Mouse (Mus musculus): ENCODE data around the gene Nlgn1. TPM values are rescaled to one million over a fixed set of nuclear protein-coding genes. Genes with fewer than 3 reads are reported as not detected.
"Not testable (repeated sequence)": the region's sequence is repeated elsewhere in the genome, so short reads cannot be mapped to it uniquely, and the experiment has no call there.

The Nlgn1 gene
- polyA plus RNA-seq, 1 experiment from 2014 or later = 5.8 TPM

DNA sequence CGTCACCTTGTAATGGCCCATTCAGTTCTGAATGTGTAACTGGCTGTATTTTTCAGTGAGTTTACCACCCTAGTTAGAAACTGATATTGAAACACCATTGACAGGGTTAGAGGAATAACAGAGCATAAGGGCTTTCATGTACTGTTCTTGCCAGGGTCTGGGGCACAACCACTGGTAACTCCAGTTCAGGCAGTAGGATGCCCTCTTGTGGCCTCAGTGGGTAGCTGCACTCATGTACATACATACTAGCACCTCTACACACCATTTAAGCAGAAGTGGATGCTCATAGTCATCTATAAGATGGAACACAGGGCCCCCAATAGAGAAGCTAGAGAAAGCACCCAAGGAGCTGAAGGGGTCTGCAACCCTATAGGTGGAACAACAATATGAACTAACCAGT is 773.7 kb downstream of the Nlgn1 start:
- ATAC-seq (ENCODE audit: low FRiP score); H3K9ac ChIP-seq (ENCODE audit: low read depth, low read length); H3K4me2 ChIP-seq (replicated peaks; ENCODE audit: low read depth, low read length); H3K27me3 ChIP-seq (ENCODE audit: control insufficient read depth, insufficient read depth, low read length); DNase-seq (ENCODE audit: low spot score); H3K4me1 ChIP-seq (replicated peaks; ENCODE audit: control insufficient read depth, insufficient read depth, low read length); H3K4me3 ChIP-seq (ENCODE audit: low read depth, low read length); H3K27ac ChIP-seq (ENCODE audit: low read depth, low read length); H3K9me3 ChIP-seq (ENCODE audit: control insufficient read depth, low read length); H3K36me3 ChIP-seq (ENCODE audit: control insufficient read depth, insufficient read depth, low read length): not testable (repeated sequence)
- WGBS = 97% methylated on average over 1 of the region's 1 CpGs

DNA sequence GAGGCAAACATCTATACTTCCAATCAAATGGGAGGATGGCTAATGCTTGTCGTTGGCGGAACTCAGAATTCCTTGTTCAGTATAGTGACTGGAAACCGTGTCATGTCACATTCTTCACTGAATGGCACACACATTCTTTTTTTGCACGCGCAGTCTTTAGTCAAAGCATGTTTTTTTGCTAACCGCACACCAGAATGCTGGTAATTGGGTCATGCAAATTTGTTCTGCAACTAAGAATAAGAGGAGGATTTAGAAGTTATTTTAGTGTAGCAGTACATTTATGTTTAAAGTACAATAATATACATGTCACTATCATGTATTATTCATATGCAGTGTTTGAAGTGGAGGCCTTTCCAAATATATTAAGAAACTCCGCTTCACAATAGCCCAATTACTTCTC is 783.2 kb downstream of the Nlgn1 start:
- H3K4me3 ChIP-seq (ENCODE audit: low read depth, low read length); ATAC-seq (ENCODE audit: low FRiP score); H3K9me3 ChIP-seq (ENCODE audit: control insufficient read depth, low read length); H3K4me1 ChIP-seq (replicated peaks; ENCODE audit: control insufficient read depth, insufficient read depth, low read length); H3K36me3 ChIP-seq (ENCODE audit: control insufficient read depth, insufficient read depth, low read length); H3K27ac ChIP-seq (ENCODE audit: low read depth, low read length); H3K9ac ChIP-seq (ENCODE audit: low read depth, low read length); H3K27me3 ChIP-seq (ENCODE audit: control insufficient read depth, insufficient read depth, low read length); H3K4me2 ChIP-seq (replicated peaks; ENCODE audit: low read depth, low read length); DNase-seq (ENCODE audit: low spot score): not testable (repeated sequence)
- 88% methylated on average over 3 of the region's 7 CpGs for WGBS

DNA sequence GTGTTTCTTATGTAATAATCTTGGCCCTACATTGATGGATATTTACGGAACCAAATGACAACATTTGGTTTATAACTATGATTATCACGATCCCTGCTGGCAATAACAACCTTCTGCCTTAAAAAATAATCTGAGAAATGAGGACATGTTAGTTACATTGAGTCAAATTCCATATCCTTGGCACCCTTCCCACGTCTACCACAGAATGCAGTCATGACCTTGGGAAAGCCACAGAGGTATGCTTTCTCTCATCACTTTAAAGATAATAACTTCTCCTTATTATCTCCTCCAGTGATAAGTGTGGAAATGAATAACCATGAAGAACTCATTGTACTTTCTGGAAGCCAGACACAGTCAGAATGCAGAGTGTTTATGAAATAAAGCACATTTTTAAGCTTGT is 808.0 kb downstream of the Nlgn1 start:
- H3K9ac ChIP-seq (ENCODE audit: low read depth, low read length); ATAC-seq (ENCODE audit: low FRiP score); H3K27ac ChIP-seq (ENCODE audit: low read depth, low read length); H3K4me3 ChIP-seq (ENCODE audit: low read depth, low read length); H3K9me3 ChIP-seq (ENCODE audit: control insufficient read depth, low read length); H3K4me1 ChIP-seq (replicated peaks; ENCODE audit: control insufficient read depth, insufficient read depth, low read length); DNase-seq (ENCODE audit: low spot score); H3K27me3 ChIP-seq (ENCODE audit: control insufficient read depth, insufficient read depth, low read length); H3K4me2 ChIP-seq (replicated peaks; ENCODE audit: low read depth, low read length); H3K36me3 ChIP-seq (ENCODE audit: control insufficient read depth, insufficient read depth, low read length): not testable (repeated sequence)
- WGBS = 77% methylated on average over 1 of the region's 3 CpGs

DNA sequence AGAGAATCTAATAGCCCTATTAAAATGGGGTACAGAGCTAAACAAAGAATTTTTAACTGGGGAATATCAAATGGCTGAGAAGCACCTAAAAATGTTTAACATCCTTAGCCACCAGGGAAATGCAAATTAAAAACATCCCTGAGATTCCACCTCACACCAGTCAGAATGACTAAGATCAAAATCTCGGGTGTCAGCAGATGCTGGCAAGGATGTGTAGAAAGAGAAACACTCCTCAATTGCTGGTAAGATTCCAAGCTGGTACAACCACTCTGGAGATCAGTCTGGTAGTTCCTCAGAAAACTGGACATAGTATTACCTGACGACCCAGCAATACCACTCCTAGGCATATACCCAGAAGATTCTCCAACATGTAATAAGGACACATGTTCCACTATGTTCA is 869.2 kb downstream of the Nlgn1 start:
- ATAC-seq (ENCODE audit: low FRiP score) = no peak
- H3K9me3 ChIP-seq (ENCODE audit: control insufficient read depth, low read length) = no peaks in the 10 kb centered on the region
- WGBS = 79% methylated on average over 2 of the region's 2 CpGs

DNA sequence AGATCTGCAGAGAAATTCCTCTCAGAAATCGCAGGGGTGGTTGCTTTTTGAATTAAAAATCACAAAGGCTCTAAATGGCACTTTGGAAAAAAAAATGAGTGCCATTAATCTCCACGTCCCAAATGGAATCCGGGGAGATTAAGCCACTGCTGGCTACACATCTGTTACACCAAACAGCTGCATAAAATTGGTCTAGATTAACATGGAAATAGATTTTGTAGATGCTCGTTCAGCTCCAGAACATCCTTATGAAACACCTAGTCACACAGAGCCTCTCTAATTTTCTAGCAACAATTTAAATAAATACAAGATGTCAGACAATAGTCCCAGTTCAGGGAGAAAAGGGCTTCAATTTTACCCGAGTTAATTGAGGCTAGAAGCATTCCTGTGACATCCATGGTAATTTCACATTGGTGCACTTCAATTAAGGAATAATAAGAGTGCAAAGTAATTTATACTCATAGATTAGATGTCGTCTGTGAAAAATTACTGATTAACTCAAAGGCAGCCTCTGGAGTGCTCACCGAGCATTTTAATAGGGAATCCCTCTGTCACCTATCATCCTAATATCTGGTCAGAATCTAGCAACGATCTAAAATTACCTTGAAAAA is 875.9 kb downstream of the Nlgn1 start:
- ATAC-seq (ENCODE audit: low FRiP score) (peak; percentile 69; the same call in 1 of the 2 replicates), DNase-seq (ENCODE audit: low spot score) (no peak)
- no peak overlapping the region for H3K4me2 ChIP-seq (replicated peaks; ENCODE audit: low read depth, low read length)
- H3K36me3 ChIP-seq (ENCODE audit: control insufficient read depth, insufficient read depth, low read length) = no peaks in the 10 kb centered on the region
- no peaks in the 10 kb centered on the region for H3K9me3 ChIP-seq (ENCODE audit: control insufficient read depth, low read length)
- no peak overlapping the region for H3K9ac ChIP-seq (ENCODE audit: low read depth, low read length)
- no peaks in the 10 kb centered on the region for H3K4me1 ChIP-seq (replicated peaks; ENCODE audit: control insufficient read depth, insufficient read depth, low read length)
- 57% methylated on average over 8 of the region's 8 CpGs for WGBS
- H3K27me3 ChIP-seq (ENCODE audit: control insufficient read depth, insufficient read depth, low read length) = no peaks in the 10 kb centered on the region
- no peak overlapping the region for H3K4me3 ChIP-seq (ENCODE audit: low read depth, low read length)
- H3K27ac ChIP-seq (ENCODE audit: low read depth, low read length) = no peak overlapping the region

More for the DNA sequence above, 869.2 kb downstream of the Nlgn1 start:
- H3K4me1 ChIP-seq (replicated peaks; ENCODE audit: control insufficient read depth, insufficient read depth, low read length) = no peaks in the 10 kb centered on the region
- H3K4me3 ChIP-seq (ENCODE audit: low read depth, low read length) = no peak overlapping the region
- no peak for DNase-seq (ENCODE audit: low spot score)
- no peak overlapping the region for H3K27ac ChIP-seq (ENCODE audit: low read depth, low read length)
- no peak overlapping the region for H3K4me2 ChIP-seq (replicated peaks; ENCODE audit: low read depth, low read length)
- H3K27me3 ChIP-seq (ENCODE audit: control insufficient read depth, insufficient read depth, low read length) = no peaks in the 10 kb centered on the region
- H3K36me3 ChIP-seq (ENCODE audit: control insufficient read depth, insufficient read depth, low read length) = no peaks in the 10 kb centered on the region
- no peak overlapping the region for H3K9ac ChIP-seq (ENCODE audit: low read depth, low read length)

DNA sequence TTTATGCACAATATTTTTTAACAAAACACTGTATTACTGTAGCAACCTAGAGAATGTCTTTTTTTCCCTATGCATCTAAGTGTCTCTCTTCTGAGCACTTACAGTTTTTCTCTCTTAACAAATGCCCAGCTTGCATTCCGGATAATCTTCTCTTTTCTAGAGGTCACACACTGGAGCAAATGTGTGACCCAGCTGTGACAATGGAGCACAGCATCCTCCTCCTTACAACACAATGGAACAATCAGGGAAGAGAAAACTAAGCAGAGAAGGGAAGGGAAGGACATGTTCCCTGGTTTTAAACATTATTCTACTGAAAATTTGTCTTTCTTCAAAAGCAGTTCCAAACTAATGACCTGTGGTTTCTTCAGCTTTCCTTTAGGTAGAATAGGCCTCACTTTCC is 879.9 kb downstream of the Nlgn1 start:
- no peak for DNase-seq (ENCODE audit: low spot score)
- Histone ChIP-seq H3K27ac (ENCODE audit: low read depth, low read length) (no peak overlapping the region), H3K4me3 (ENCODE audit: low read depth, low read length) (no peak overlapping the region), H3K4me1 (replicated peaks; ENCODE audit: control insufficient read depth, insufficient read depth, low read length) (no peaks in the 10 kb centered on the region), H3K36me3 (ENCODE audit: control insufficient read depth, insufficient read depth, low read length) (no peaks in the 10 kb centered on the region), H3K9me3 (ENCODE audit: control insufficient read depth, low read length) (no peaks in the 10 kb centered on the region), H3K9ac (ENCODE audit: low read depth, low read length) (no peak overlapping the region), H3K4me2 (replicated peaks; ENCODE audit: low read depth, low read length) (no peak overlapping the region), H3K27me3 (ENCODE audit: control insufficient read depth, insufficient read depth, low read length) (no peaks in the 10 kb centered on the region)
- ATAC-seq (ENCODE audit: low FRiP score) = no peak
- WGBS = 36% methylated on average over 1 of the region's 1 CpGs

DNA sequence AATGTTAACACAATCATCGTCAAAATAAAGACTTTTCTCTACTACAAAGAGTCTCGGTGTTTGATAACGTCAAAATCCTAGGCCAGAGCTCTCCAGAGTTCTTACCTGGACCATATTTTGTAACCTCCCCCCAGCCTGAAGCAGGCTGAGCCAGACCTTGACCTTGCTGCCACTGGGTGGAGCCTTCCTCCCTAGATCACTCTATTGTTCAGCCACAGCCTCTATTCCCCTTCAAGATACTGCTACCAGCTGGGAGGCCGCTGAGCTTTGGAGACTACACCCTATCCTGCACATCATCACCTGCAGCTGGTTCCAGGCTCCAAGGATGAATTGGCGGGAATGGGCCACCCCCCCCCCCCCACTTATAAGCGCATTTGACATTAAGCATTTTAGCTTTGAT is 881.8 kb downstream of the Nlgn1 start:
- Histone ChIP-seq H3K4me2 (replicated peaks; ENCODE audit: low read depth, low read length) (no peak overlapping the region), H3K36me3 (ENCODE audit: control insufficient read depth, insufficient read depth, low read length) (no peaks in the 10 kb centered on the region), H3K9me3 (ENCODE audit: control insufficient read depth, low read length) (no peaks in the 10 kb centered on the region), H3K27ac (ENCODE audit: low read depth, low read length) (no peak overlapping the region), H3K4me1 (replicated peaks; ENCODE audit: control insufficient read depth, insufficient read depth, low read length) (no peaks in the 10 kb centered on the region), H3K4me3 (ENCODE audit: low read depth, low read length) (no peak overlapping the region), H3K27me3 (ENCODE audit: control insufficient read depth, insufficient read depth, low read length) (no peaks in the 10 kb centered on the region), H3K9ac (ENCODE audit: low read depth, low read length) (no peak overlapping the region)
- DNase-seq (ENCODE audit: low spot score) = no peak
- no peak for ATAC-seq (ENCODE audit: low FRiP score)
- WGBS = 46% methylated on average over 6 of the region's 6 CpGs

DNA sequence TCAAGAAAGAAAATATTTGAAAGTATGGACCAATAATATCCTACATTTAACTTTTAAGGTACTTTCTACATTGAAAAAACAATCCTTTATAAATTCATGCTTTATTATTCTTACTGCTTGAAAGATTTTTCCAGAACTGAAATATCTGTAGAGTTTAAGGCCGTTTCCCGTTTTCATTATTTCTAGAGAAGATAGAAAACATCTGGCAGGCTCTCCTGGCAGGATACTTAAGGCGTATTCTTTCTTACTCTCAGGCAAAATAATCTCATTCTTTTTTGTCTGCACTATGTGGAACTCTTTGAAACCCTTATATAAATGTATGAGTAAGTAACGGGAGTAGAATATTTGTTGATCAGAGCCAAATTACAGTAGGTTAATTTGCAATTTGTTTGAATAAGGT is 882.9 kb downstream of the Nlgn1 start:
- Histone ChIP-seq H3K36me3 (ENCODE audit: control insufficient read depth, insufficient read depth, low read length) (no peaks in the 10 kb centered on the region), H3K9ac (ENCODE audit: low read depth, low read length) (no peak overlapping the region), H3K9me3 (ENCODE audit: control insufficient read depth, low read length) (no peaks in the 10 kb centered on the region), H3K4me1 (replicated peaks; ENCODE audit: control insufficient read depth, insufficient read depth, low read length) (no peaks in the 10 kb centered on the region), H3K4me3 (ENCODE audit: low read depth, low read length) (no peak overlapping the region), H3K27ac (ENCODE audit: low read depth, low read length) (no peak overlapping the region), H3K27me3 (ENCODE audit: control insufficient read depth, insufficient read depth, low read length) (no peaks in the 10 kb centered on the region), H3K4me2 (replicated peaks; ENCODE audit: low read depth, low read length) (no peak overlapping the region)
- ATAC-seq (ENCODE audit: low FRiP score) (no peak), DNase-seq (ENCODE audit: low spot score) (no peak)
- WGBS = 77% methylated on average over 4 of the region's 4 CpGs

DNA sequence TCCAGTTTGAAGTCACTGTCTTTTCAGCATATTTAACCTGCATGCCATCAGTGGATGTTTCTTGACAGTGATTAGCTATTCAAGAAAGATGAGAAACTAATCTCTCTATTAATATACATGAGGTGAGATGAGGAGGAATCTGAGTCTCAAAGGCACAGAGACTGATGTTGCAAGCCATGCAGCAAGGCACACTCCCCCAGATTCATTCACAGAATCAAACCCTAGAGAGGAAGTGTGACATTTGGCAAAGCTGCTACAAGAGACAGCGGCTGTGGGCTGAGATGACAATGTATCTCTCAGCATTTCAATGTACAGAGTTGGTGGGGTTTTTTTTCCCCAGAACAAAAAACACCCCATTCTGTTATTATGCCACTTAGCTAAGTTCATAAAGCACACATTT is 885.1 kb downstream of the Nlgn1 start:
- WGBS = 84% methylated on average over 1 of the region's 1 CpGs
- Histone ChIP-seq H3K4me3 (ENCODE audit: low read depth, low read length) (no peak overlapping the region), H3K27me3 (ENCODE audit: control insufficient read depth, insufficient read depth, low read length) (no peaks in the 10 kb centered on the region), H3K9me3 (ENCODE audit: control insufficient read depth, low read length) (no peaks in the 10 kb centered on the region), H3K36me3 (ENCODE audit: control insufficient read depth, insufficient read depth, low read length) (no peaks in the 10 kb centered on the region), H3K4me2 (replicated peaks; ENCODE audit: low read depth, low read length) (no peak overlapping the region), H3K4me1 (replicated peaks; ENCODE audit: control insufficient read depth, insufficient read depth, low read length) (no peaks in the 10 kb centered on the region), H3K9ac (ENCODE audit: low read depth, low read length) (no peak overlapping the region), H3K27ac (ENCODE audit: low read depth, low read length) (no peak overlapping the region)
- no peak for DNase-seq (ENCODE audit: low spot score)
- no peak for ATAC-seq (ENCODE audit: low FRiP score)

Measured in hindbrain, embryonic 11.5 days (tissue).